Mouse (Mus musculus): ENCODE results near the gene Ccdc102a. TPM values are rescaled to one million over a fixed set of nuclear protein-coding genes. Genes with fewer than 3 reads are reported as not detected.

Gene Ccdc102a
- polyA plus RNA-seq, 1 experiment from 2014 or later, result 17.4 TPM

DNA sequence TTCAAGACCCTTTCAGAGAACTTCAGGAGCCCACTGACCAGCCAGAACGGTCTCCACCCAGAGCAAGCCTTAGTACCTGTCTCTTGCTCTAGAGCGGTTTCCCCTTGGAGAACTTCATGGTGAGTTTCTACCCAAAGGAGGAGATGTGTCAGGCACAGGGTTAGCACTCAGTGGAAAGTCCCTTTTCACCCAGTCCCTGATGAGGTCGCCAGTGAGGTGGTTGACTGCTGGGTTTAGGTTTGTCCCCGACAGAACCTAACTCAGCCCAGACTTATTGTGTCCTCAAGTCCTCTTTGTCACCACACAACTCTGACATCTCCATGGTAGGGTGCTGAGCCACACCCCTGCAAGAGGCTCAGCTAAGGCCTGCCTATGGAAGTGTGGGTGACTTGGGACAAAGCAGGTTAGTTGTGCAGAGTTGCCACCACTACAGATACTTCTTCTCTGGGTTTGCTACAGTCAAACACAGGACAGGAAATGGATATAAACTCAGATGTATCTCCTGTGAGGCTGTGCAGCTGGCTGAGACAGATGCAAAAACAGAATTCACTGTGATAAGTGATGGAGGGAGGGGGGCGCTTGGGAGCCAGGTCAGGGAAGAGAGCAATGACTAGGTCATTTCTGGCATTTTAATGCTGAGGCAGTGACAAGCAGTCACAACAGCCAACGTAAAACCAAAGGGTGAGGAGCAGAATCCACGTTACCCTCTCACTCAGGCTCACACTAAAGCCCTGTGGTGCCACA is 35.9 kb upstream of the Ccdc102a start:
- 54% methylated on average over 7 of the region's 7 CpGs for WGBS
- no peak overlapping the region for H3K4me3 ChIP-seq (ENCODE audit: low read length)
- no peaks in the 10 kb centered on the region for H3K27me3 ChIP-seq (ENCODE audit: control insufficient read depth, insufficient read depth, low read length)
- H3K4me1 ChIP-seq (ENCODE audit: control insufficient read depth, insufficient read depth, low read length), result peaks cover 22% of the 10 kb centered on the region
- H3K9me3 ChIP-seq (replicated peaks; ENCODE audit: control insufficient read depth, low read length), result no peaks in the 10 kb centered on the region
- H3K36me3 ChIP-seq (ENCODE audit: control insufficient read depth, insufficient read depth), result no peaks in the 10 kb centered on the region
- peak overlapping the region; percentile 69 for H3K27ac ChIP-seq (ENCODE audit: low read length)
- no peak overlapping the region for H3K9ac ChIP-seq (ENCODE audit: low read length)
- no peak overlapping the region for H3K4me2 ChIP-seq (ENCODE audit: low read depth, low read length)
- ATAC-seq (replicated peaks; ENCODE audit: extremely low read depth, insufficient read depth, low FRiP score), result peak; percentile 10; the same call in 1 of the 2 replicates

DNA sequence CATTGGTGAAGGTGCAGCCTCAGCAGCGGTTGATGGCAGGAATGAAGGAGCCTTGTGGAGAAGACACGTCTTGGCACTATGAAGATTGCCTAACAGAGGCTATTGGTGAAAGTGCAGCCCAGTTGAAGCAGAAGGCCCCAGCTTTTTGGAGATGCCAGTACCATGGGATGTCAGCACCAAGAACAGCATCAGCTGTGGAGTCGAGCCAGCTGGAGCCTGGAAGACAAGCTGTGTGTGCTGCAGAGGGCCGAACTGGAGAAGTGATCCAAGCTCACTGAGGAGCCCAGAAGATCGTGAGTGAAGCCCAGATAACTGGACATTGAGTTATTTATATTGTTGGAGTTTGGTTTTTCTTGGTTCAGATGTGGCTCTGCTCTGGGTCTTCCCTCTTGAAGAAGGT is 34.2 kb upstream of the Ccdc102a start:
- 58% methylated on average over 5 of the region's 5 CpGs for WGBS
- no peak overlapping the region for H3K4me3 ChIP-seq (ENCODE audit: low read length)
- peaks cover 22% of the 10 kb centered on the region for H3K4me1 ChIP-seq (ENCODE audit: control insufficient read depth, insufficient read depth, low read length)
- H3K27ac ChIP-seq (ENCODE audit: low read length), result no peak overlapping the region
- no peaks in the 10 kb centered on the region for H3K27me3 ChIP-seq (ENCODE audit: control insufficient read depth, insufficient read depth, low read length)
- no peak overlapping the region for H3K4me2 ChIP-seq (ENCODE audit: low read depth, low read length)
- H3K36me3 ChIP-seq (ENCODE audit: control insufficient read depth, insufficient read depth), result no peaks in the 10 kb centered on the region
- H3K9me3 ChIP-seq (replicated peaks; ENCODE audit: control insufficient read depth, low read length), result no peaks in the 10 kb centered on the region
- no peak for ATAC-seq (replicated peaks; ENCODE audit: extremely low read depth, insufficient read depth, low FRiP score)
- H3K9ac ChIP-seq (ENCODE audit: low read length), result no peak overlapping the region

- Histone ChIP-seq H3K9me3 (replicated peaks; ENCODE audit: control insufficient read depth, low read length) (no peaks in the 10 kb centered on the region), H3K9ac (ENCODE audit: low read length) (no peak overlapping the region), H3K4me2 (ENCODE audit: low read depth, low read length) (no peak overlapping the region), H3K4me1 (ENCODE audit: control insufficient read depth, insufficient read depth, low read length) (peaks cover 18% of the 10 kb centered on the region), H3K27me3 (ENCODE audit: control insufficient read depth, insufficient read depth, low read length) (no peaks in the 10 kb centered on the region), H3K4me3 (ENCODE audit: low read length) (no peak overlapping the region), H3K27ac (ENCODE audit: low read length) (no peak overlapping the region), H3K36me3 (ENCODE audit: control insufficient read depth, insufficient read depth) (no peaks in the 10 kb centered on the region)
- ATAC-seq (replicated peaks; ENCODE audit: extremely low read depth, insufficient read depth, low FRiP score), result no peak
- WGBS, result 77% methylated on average over 5 of the region's 5 CpGs
Measured at GRCm38 (mm10) chr8:94950458-94950857, 32.6 kb upstream of the Ccdc102a start.

GRCm38 (mm10) chr8:94950046-94950445 is 32.1 kb upstream of the Ccdc102a start:
- Histone ChIP-seq H3K4me3 (ENCODE audit: low read length) (no peak overlapping the region), H3K27ac (ENCODE audit: low read length) (no peak overlapping the region), H3K4me2 (ENCODE audit: low read depth, low read length) (no peak overlapping the region), H3K27me3 (ENCODE audit: control insufficient read depth, insufficient read depth, low read length) (no peaks in the 10 kb centered on the region), H3K36me3 (ENCODE audit: control insufficient read depth, insufficient read depth) (no peaks in the 10 kb centered on the region), H3K9me3 (replicated peaks; ENCODE audit: control insufficient read depth, low read length) (no peaks in the 10 kb centered on the region), H3K9ac (ENCODE audit: low read length) (no peak overlapping the region), H3K4me1 (ENCODE audit: control insufficient read depth, insufficient read depth, low read length) (peaks cover 15% of the 10 kb centered on the region)
- 18% methylated on average over 4 of the region's 4 CpGs for WGBS
- ATAC-seq (replicated peaks; ENCODE audit: extremely low read depth, insufficient read depth, low FRiP score), result peak; percentile 12; the same call in 1 of the 2 replicates

- H3K4me2 ChIP-seq (ENCODE audit: low read depth, low read length), result no peak overlapping the region
- H3K27ac ChIP-seq (ENCODE audit: low read length), result no peak overlapping the region
- no peak overlapping the region for H3K9ac ChIP-seq (ENCODE audit: low read length)
- H3K9me3 ChIP-seq (replicated peaks; ENCODE audit: control insufficient read depth, low read length), result no peaks in the 10 kb centered on the region
- no peak overlapping the region for H3K4me3 ChIP-seq (ENCODE audit: low read length)
- peaks cover 5% of the 10 kb centered on the region for H3K4me1 ChIP-seq (ENCODE audit: control insufficient read depth, insufficient read depth, low read length)
- no peak for ATAC-seq (replicated peaks; ENCODE audit: extremely low read depth, insufficient read depth, low FRiP score)
- WGBS, result 82% methylated on average over 4 of the region's 4 CpGs
- no peaks in the 10 kb centered on the region for H3K27me3 ChIP-seq (ENCODE audit: control insufficient read depth, insufficient read depth, low read length)
- H3K36me3 ChIP-seq (ENCODE audit: control insufficient read depth, insufficient read depth), result no peaks in the 10 kb centered on the region
Measured at GRCm38 (mm10) chr8:94949010-94949409, 31.1 kb upstream of the Ccdc102a start.

GRCm38 (mm10) chr8:94948421-94948820 is 30.5 kb upstream of the Ccdc102a start:
- 75% methylated on average over 4 of the region's 4 CpGs for WGBS
- Histone ChIP-seq H3K9me3 (replicated peaks; ENCODE audit: control insufficient read depth, low read length) (no peaks in the 10 kb centered on the region), H3K4me1 (ENCODE audit: control insufficient read depth, insufficient read depth, low read length) (no peaks in the 10 kb centered on the region), H3K27me3 (ENCODE audit: control insufficient read depth, insufficient read depth, low read length) (no peaks in the 10 kb centered on the region), H3K4me2 (ENCODE audit: low read depth, low read length) (no peak overlapping the region), H3K4me3 (ENCODE audit: low read length) (no peak overlapping the region), H3K27ac (ENCODE audit: low read length) (no peak overlapping the region), H3K9ac (ENCODE audit: low read length) (no peak overlapping the region), H3K36me3 (ENCODE audit: control insufficient read depth, insufficient read depth) (no peaks in the 10 kb centered on the region)
- no peak for ATAC-seq (replicated peaks; ENCODE audit: extremely low read depth, insufficient read depth, low FRiP score)

DNA sequence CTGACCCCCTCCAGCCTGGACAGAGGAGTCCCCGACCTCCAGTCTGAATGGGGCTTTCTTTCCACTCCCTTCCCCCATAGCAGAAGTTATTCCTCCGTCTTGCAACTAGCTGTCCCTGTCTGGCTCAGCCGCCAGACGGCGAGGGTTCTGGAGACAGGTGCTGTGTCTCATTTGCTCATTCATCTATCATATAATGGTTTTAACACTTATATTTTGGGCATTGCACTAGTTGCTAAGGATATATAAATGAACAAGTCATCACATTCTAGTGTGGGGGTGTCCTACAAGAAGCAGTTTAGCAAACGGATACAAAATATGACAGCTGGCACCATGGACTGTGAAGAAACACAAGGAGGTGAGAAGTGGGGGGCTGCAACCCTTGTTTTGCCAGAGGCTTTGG is 27.3 kb upstream of the Ccdc102a start:
- no peak for ATAC-seq (replicated peaks; ENCODE audit: extremely low read depth, insufficient read depth, low FRiP score)
- Histone ChIP-seq H3K27ac (ENCODE audit: low read length) (no peak overlapping the region), H3K4me3 (ENCODE audit: low read length) (no peak overlapping the region), H3K27me3 (ENCODE audit: control insufficient read depth, insufficient read depth, low read length) (peaks cover 12% of the 10 kb centered on the region), H3K4me2 (ENCODE audit: low read depth, low read length) (no peak overlapping the region), H3K9me3 (replicated peaks; ENCODE audit: control insufficient read depth, low read length) (no peaks in the 10 kb centered on the region), H3K9ac (ENCODE audit: low read length) (no peak overlapping the region), H3K36me3 (ENCODE audit: control insufficient read depth, insufficient read depth) (no peaks in the 10 kb centered on the region), H3K4me1 (ENCODE audit: control insufficient read depth, insufficient read depth, low read length) (no peaks in the 10 kb centered on the region)
- WGBS, result 54% methylated on average over 6 of the region's 6 CpGs

- 19% methylated on average over 6 of the region's 6 CpGs for WGBS
- no peak for ATAC-seq (replicated peaks; ENCODE audit: extremely low read depth, insufficient read depth, low FRiP score)
- H3K27ac ChIP-seq (ENCODE audit: low read length), result no peak overlapping the region
- H3K9me3 ChIP-seq (replicated peaks; ENCODE audit: control insufficient read depth, low read length), result no peaks in the 10 kb centered on the region
- no peaks in the 10 kb centered on the region for H3K4me1 ChIP-seq (ENCODE audit: control insufficient read depth, insufficient read depth, low read length)
- peaks cover 12% of the 10 kb centered on the region for H3K27me3 ChIP-seq (ENCODE audit: control insufficient read depth, insufficient read depth, low read length)
- no peak overlapping the region for H3K4me3 ChIP-seq (ENCODE audit: low read length)
- no peak overlapping the region for H3K4me2 ChIP-seq (ENCODE audit: low read depth, low read length)
- no peak overlapping the region for H3K9ac ChIP-seq (ENCODE audit: low read length)
- no peaks in the 10 kb centered on the region for H3K36me3 ChIP-seq (ENCODE audit: control insufficient read depth, insufficient read depth)
Measured at GRCm38 (mm10) chr8:94942566-94942965, 24.7 kb upstream of the Ccdc102a start.

DNA sequence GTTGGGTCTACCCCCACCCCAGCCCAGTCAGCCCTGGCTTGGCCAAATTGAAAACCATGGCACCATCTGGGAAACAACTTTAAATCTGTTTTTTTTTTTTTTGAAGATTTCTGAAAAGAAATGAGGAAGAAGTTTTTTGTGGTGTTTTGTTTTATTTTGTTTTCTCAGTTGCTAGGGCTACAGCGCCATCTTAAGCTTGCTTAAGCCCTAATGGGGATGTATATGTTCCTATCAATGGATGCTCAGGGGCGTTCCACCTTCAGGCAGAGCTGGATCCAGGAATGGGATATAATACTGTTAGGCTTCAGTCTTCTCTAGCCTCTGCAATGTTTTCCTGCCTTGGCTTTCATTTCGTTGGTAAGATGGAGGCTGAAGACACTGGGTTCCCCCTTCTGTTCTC is 17.3 kb upstream of the Ccdc102a start:
- no peaks in the 10 kb centered on the region for H3K9me3 ChIP-seq (replicated peaks; ENCODE audit: control insufficient read depth, low read length)
- H3K27ac ChIP-seq (ENCODE audit: low read length), result no peak overlapping the region
- H3K4me3 ChIP-seq (ENCODE audit: low read length), result no peak overlapping the region
- H3K36me3 ChIP-seq (ENCODE audit: control insufficient read depth, insufficient read depth), result no peaks in the 10 kb centered on the region
- no peak overlapping the region for H3K4me2 ChIP-seq (ENCODE audit: low read depth, low read length)
- H3K27me3 ChIP-seq (ENCODE audit: control insufficient read depth, insufficient read depth, low read length), result 0 out of 2 replicates have a peak, but pooled peaks cover 2% of the 10 kb centered on the region
- H3K4me1 ChIP-seq (ENCODE audit: control insufficient read depth, insufficient read depth, low read length), result no peaks in the 10 kb centered on the region
- no peak overlapping the region for H3K9ac ChIP-seq (ENCODE audit: low read length)
- ATAC-seq (replicated peaks; ENCODE audit: extremely low read depth, insufficient read depth, low FRiP score), result no peak
- 73% methylated on average over 3 of the region's 3 CpGs for WGBS

Measured in heart, embryonic 16.5 days (tissue).